Mouse (Mus musculus): ENCODE data around the gene Mrpl58.
"Not testable (repeated sequence)": the region's sequence is repeated elsewhere in the genome, so short reads cannot be mapped to it uniquely, and the experiment has no call there.

Mrpl58 gene

DNA sequence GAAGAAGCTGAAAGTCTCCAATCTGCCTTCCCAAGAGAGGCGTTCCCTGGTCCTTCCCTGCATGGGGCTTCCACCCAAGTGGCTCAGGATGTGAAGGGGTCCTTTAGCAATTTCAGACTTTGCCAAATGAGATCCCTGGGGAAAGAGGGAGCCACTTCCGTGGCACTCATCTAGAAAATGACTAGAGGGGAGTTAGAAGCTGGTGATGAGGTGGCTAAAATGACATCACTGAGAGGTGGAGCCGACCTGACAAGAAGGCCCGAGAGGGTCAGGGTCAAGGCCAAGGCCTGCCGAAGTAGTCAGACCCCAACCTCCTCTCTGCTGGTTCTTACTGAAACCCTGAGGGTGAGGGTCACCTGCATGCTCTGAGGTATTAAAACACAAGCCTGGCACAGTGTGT is 20.7 kb upstream of the Mrpl58 start:
- DNase-seq (ENCODE audit: low spot score in 2 of 2) = no peak

DNA sequence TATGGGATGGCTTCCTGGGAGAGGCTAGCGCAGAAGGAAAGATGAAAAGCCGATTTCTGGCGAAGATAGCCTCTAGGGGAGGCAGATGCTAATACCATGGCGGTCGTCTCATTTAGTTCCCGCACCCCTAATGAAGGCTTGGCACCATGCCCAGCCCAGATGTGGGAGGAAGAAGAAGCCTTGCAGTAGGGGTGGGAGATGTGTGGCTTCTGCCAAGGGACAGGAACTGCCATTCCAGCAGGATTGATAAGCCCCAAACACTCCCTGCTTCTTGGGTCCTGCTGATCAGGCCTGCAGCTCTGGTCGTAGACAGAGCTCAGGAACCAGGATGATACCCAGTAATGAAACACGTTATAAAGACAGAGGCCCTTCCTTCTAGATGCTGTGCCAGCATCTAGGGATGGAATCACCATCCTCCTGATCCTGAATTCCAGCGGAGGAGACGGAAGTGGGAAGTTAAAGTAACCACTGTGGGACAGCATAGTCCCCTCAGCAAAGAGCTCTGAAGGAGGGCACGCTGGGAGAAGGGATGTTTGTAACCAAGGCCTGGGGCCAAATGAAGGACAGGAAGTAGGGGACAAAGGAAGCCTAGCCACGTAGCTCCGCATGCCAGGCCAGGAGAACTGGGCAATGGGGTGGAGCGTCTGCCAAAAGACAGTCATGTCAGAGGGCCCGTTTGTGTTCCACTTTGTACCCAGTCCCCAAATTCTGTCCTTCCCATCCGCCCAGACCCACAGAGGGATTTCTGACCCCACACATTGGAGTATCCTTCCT is 19.7 kb upstream of the Mrpl58 start:
- DNase-seq (ENCODE audit: low spot score in 2 of 2) = peak; percentile 66 to 71

DNA sequence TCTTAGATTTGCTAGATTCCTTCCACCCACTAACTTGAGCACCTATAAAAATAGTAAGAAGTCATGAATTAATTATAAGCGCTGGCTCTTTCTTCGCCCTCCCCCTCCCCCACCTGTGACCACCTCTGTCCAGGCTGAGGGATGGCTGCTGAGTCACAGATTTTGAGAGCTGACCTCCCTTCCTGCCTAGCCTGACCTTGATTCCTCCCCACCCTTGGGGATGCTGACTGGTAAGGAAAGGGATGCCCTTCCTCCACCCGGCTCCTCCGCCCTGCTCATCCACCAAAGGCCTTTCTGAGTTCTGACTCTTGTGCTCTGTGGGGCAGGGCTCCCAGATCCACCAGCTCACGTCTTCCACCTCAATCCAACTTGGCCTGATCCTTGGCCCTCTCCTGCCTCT is 19.0 kb upstream of the Mrpl58 start:
- DNase-seq (ENCODE audit: low spot score in 2 of 2) = no peak

- DNase-seq (ENCODE audit: low spot score in 2 of 2) = not testable (repeated sequence)
Observed at GRCm38 (mm10) chr11:115386859-115387258, 16.7 kb upstream of the Mrpl58 start.

- no peak for DNase-seq (ENCODE audit: low spot score in 2 of 2)
Observed at GRCm38 (mm10) chr11:115391358-115391757, 12.2 kb upstream of the Mrpl58 start.

DNA sequence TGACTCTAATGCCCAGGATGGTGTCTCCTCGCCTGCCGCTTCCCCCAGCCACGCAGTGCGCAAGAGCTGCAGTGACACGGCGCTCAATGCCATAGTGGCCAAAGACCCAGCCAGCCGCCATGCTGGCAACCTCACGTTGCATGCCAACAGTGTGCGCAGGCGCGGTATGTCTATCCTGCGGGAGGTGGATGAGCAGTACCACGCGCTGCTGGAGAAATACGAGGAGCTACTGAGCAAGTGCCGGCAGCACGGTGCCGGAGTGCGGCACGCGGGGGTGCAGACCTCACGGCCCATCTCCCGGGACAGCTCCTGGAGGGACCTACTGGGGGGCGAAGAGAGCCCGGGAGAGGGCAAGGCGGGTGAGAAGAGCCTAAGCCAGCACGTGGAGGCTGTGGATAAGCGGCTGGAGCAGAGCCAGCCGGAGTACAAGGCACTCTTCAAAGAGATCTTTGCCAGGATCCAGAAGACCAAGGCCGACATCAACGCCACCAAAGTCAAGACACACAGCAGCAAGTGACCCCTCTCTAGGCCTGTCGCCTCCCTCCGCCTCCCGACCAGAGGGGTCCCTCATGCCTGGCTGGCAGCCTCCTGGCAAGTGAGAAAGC is 9.7 kb upstream of the Mrpl58 start:
- no peak for DNase-seq (ENCODE audit: low spot score in 2 of 2)

GRCm38 (mm10) chr11:115398085-115398484 is 5.5 kb upstream of the Mrpl58 start:
- no peak for DNase-seq (ENCODE audit: low spot score in 2 of 2)

GRCm38 (mm10) chr11:115400126-115400525 is 3.4 kb upstream of the Mrpl58 start:
- no peak for DNase-seq (ENCODE audit: low spot score in 2 of 2)

DNA sequence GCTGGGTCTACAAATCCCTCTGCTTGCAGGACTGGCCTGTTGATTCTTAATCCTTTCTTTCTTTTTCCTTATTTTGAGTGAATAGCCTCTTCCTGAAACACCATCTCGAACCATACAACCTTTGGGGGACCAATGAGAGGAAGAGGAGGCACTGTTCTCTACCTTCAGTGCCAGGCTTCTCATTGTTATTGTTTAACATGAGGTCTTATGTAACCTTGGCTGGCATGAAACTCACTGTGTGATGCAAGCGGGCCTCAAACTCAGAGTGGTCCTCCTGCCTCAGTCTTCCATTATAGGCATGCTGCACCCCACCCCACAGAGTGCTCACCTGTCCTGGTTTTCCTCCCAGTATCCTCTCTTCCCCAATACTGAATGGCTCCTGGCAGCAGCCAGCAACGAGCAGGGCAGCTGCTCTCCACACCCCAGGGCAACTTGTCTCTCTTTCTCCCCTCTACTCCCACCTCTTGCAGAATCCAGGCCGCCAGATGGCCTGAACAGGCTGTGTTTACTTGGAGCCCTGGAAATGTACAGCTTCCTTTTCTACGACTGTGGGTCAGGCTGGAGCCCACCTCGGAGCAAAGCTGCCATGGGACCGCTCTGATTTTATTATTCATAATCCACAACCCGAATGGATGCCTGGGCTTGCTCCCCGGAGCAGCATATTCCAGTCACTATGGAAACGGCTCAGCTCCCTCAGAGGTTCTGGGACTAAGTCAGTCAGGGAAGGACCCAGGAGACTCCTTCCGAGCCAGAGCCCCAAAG is 2.7 kb upstream of the Mrpl58 start:
- no peak for DNase-seq (ENCODE audit: low spot score in 2 of 2)

- no peak for DNase-seq (ENCODE audit: low spot score in 2 of 2)
Observed at GRCm38 (mm10) chr11:115405723-115406122, 2.2 kb downstream of the Mrpl58 start.

DNA sequence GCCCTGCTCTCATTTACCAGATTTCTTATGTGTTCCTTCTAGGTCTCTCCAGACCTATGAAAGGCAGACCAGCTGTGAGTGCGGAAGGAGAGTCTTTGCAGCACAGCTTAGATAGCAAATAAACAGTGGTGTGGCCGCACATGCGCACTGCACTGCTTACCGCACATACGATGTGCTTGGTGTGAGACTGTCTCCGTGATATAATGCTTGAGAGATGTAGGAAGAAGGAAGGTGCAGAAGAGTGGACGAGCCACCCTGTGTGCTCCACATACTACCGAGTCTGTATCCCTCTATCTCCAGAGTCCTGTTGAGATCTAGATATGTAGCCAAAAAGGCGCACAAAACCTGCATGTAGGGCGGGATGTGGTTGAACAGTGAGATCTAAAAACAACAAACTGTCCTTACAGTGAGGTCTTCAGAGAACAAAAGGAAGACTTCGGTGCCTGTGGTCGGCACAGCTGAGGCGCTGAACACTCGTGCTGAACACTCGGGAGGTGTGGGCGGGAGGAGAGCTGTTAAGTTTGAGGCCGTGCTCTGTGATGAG is 3.4 kb downstream of the Mrpl58 start:
- DNase-seq (ENCODE audit: low spot score in 2 of 2) = no peak

- no peak for DNase-seq (ENCODE audit: low spot score in 2 of 2)
Observed at GRCm38 (mm10) chr11:115408266-115408920, 4.8 kb downstream of the Mrpl58 start.

DNA sequence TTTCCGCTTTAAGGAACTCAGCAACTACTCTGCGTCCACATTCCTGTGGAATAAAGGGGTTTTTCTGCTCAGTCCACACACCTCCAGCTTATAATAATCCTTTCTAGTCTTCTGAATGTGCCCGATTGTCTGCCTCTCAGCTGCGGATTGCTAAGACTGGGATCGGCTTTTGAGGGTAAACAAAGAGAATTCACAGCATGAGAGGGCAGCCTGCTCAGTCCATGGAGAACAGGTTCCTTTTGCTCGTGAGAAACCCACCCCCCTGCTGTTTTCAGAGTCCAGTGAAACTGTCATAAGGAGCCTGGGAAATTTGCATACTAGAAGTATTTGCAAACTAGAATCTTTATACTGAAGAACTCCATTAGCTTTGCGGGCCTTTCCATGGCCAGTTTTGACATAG is 6.0 kb downstream of the Mrpl58 start:
- DNase-seq (ENCODE audit: low spot score in 2 of 2) = no peak

- DNase-seq (ENCODE audit: low spot score in 2 of 2) = peak; percentile 93 to 95
Observed at GRCm38 (mm10) chr11:115419531-115420237, 16.1 kb downstream of the Mrpl58 start, which contains the start of the genes Atp5h and Kctd2. Atp5h (minus strand) TSS chr11:115419962. Kctd2 (plus strand) TSS chr11:115420128.

GRCm38 (mm10) chr11:115420336-115421190 is 17.0 kb downstream of the Mrpl58 start:
- peak; percentile 60 to 72 for DNase-seq (ENCODE audit: low spot score in 2 of 2)

DNA sequence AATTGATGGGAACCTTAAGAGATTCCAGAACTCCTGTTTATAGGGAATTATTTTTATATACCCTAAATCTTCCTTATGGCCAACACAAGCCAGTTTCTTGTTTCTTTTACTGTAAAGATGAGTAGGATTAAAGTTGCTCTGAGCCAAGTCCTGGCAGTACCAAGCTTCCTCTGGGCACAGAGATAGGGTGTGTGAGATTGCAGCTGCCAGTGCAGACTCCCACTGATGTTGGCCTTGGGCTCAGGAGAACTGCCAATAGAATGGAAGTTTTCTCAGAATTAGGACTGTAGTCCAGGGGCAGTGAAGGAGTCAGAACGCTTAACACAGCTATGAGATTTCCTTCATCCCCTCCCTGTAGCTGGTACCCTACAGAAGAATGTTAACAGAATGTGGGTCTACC is 17.8 kb downstream of the Mrpl58 start:
- DNase-seq (ENCODE audit: low spot score in 2 of 2) = no peak

- DNase-seq (ENCODE audit: low spot score in 2 of 2) = no peak
Observed at GRCm38 (mm10) chr11:115421972-115422371, 18.4 kb downstream of the Mrpl58 start.

- no peak for DNase-seq (ENCODE audit: low spot score in 2 of 2)
Observed at GRCm38 (mm10) chr11:115423091-115423490, 19.5 kb downstream of the Mrpl58 start.

DNA sequence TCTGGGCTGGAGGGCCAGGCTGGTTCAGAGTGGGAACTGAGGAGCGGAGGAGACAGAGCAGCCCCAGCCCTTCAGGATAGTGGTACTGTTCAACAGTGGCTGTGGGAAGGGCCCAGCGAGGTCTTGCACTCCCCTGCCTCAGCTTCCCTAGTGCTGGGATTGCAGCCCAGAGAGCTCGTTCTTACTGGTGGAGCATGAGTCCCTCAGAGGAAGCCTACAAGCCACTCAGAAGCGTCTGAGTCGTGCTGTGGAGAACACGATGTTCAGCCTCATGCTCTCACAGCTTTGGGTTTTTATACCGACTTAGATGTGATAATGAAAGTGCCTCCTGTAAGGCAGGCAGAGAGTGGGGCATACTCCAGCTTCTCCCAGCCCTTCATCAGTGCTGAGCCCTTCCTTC is 21.1 kb downstream of the Mrpl58 start:
- no peak for DNase-seq (ENCODE audit: low spot score in 2 of 2)

- DNase-seq (ENCODE audit: low spot score in 2 of 2) = no peak
Observed at GRCm38 (mm10) chr11:115425671-115426070, 22.1 kb downstream of the Mrpl58 start.

Data from frontal cortex, postnatal 10 days (tissue).